Mouse (Mus musculus): Measurements from ENCODE around the gene Nop9.

Gene Nop9

GRCm38 (mm10) chr14:55769087-55769703 is 23.7 kb downstream of the Nop9 start:
- peak; percentile 43 for DNase-seq (ENCODE audit: low spot score)

- DNase-seq (ENCODE audit: low spot score): no peak
These were observed 31.2 kb downstream of the Nop9 start for GRCm38 (mm10) chr14:55776711-55777110.

GRCm38 (mm10) chr14:55777176-55777575 is 31.7 kb downstream of the Nop9 start:
- no peak for DNase-seq (ENCODE audit: low spot score)

- no peak for DNase-seq (ENCODE audit: low spot score)
These were observed 32.3 kb downstream of the Nop9 start for GRCm38 (mm10) chr14:55777806-55778205.

GRCm38 (mm10) chr14:55778686-55779085 is 33.2 kb downstream of the Nop9 start:
- DNase-seq (ENCODE audit: low spot score): no peak

- no peak for DNase-seq (ENCODE audit: low spot score)
These were observed 34.2 kb downstream of the Nop9 start for GRCm38 (mm10) chr14:55779656-55780055.

- DNase-seq (ENCODE audit: low spot score): no peak
These were observed 35.2 kb downstream of the Nop9 start for GRCm38 (mm10) chr14:55780736-55781135.

GRCm38 (mm10) chr14:55781310-55781709 is 35.8 kb downstream of the Nop9 start:
- DNase-seq (ENCODE audit: low spot score): peak; percentile 67

- no peak for DNase-seq (ENCODE audit: low spot score)
These were observed 37.0 kb downstream of the Nop9 start for GRCm38 (mm10) chr14:55782361-55782960.

GRCm38 (mm10) chr14:55783171-55783957 is 37.9 kb downstream of the Nop9 start:
- no peak for DNase-seq (ENCODE audit: low spot score)

GRCm38 (mm10) chr14:55783958-55784235 is 38.4 kb downstream of the Nop9 start, which contains the start of gene Adcy4:
TSS of gene Adcy4 (minus strand) at chr14:55784095.
- no peak for DNase-seq (ENCODE audit: low spot score)

- no peak for DNase-seq (ENCODE audit: low spot score)
These were observed 39.7 kb downstream of the Nop9 start for GRCm38 (mm10) chr14:55785195-55785594.

GRCm38 (mm10) chr14:55787731-55788130 is 42.2 kb downstream of the Nop9 start:
- DNase-seq (ENCODE audit: low spot score): no peak

- DNase-seq (ENCODE audit: low spot score): peak; percentile 54
These were observed 43.0 kb downstream of the Nop9 start, which contains the start of gene Ripk3 for GRCm38 (mm10) chr14:55788256-55789050. TSS of gene Ripk3 (minus strand) at chr14:55788865.

GRCm38 (mm10) chr14:55793461-55793860 is 48.0 kb downstream of the Nop9 start:
- DNase-seq (ENCODE audit: low spot score): no peak

- no peak for DNase-seq (ENCODE audit: low spot score)
These were observed 48.5 kb downstream of the Nop9 start for GRCm38 (mm10) chr14:55793946-55794345.

- peak; percentile 45 for DNase-seq (ENCODE audit: low spot score)
These were observed 50.1 kb downstream of the Nop9 start for GRCm38 (mm10) chr14:55795380-55796163.
